Mouse (Mus musculus) layer of hippocampus, adult 11-12 months (tissue): Measurements from ENCODE around the gene B4galnt3.
A peak's percentile ranks its signal among the peaks of the same experiment; 100 is the strongest.

Source experiments
- DNase-seq: peaks from one replicate; pipeline ENCODE4 v3.0.0; 2022; ENCODE audit warnings: low spot score

B4galnt3 gene

GRCm38 (mm10) chr6:120219281-120219680 lies 75.1 kb downstream of the B4galnt3 start:
- no peak for DNase-seq

GRCm38 (mm10) chr6:120216702-120217101 lies 77.7 kb downstream of the B4galnt3 start:
- no peak for DNase-seq

- no peak for DNase-seq
Observed at GRCm38 (mm10) chr6:120211536-120211935, 82.8 kb downstream of the B4galnt3 start.

- DNase-seq: no peak
Observed at GRCm38 (mm10) chr6:120206586-120206985, 87.8 kb downstream of the B4galnt3 start.

GRCm38 (mm10) chr6:120202406-120202805 lies 92.0 kb downstream of the B4galnt3 start:
- DNase-seq: no peak

GRCm38 (mm10) chr6:120201956-120202355 lies 92.4 kb downstream of the B4galnt3 start:
- DNase-seq: no peak

- no peak for DNase-seq
Observed at GRCm38 (mm10) chr6:120199638-120200394, 94.5 kb downstream of the B4galnt3 start.

GRCm38 (mm10) chr6:120197964-120198363 lies 96.4 kb downstream of the B4galnt3 start:
- peak; percentile 65 for DNase-seq

- peak; percentile 49 for DNase-seq
Observed at GRCm38 (mm10) chr6:120196837-120197236, 97.5 kb downstream of the B4galnt3 start.

- DNase-seq: no peak
Observed at GRCm38 (mm10) chr6:120194963-120195362, 99.4 kb downstream of the B4galnt3 start.

GRCm38 (mm10) chr6:120194305-120194704 lies 100.1 kb downstream of the B4galnt3 start:
- DNase-seq: no peak

- no peak for DNase-seq
Observed at GRCm38 (mm10) chr6:120193793-120194192, 100.6 kb downstream of the B4galnt3 start.

GRCm38 (mm10) chr6:120193174-120193573 lies 101.2 kb downstream of the B4galnt3 start:
- peak; percentile 88 for DNase-seq

- peak; percentile 47 for DNase-seq
Observed at GRCm38 (mm10) chr6:120192211-120192870, 102.0 kb downstream of the B4galnt3 start.

GRCm38 (mm10) chr6:120191396-120192170 lies 102.8 kb downstream of the B4galnt3 start:
- no peak for DNase-seq

- DNase-seq: no peak
Observed at GRCm38 (mm10) chr6:120190912-120191311, 103.4 kb downstream of the B4galnt3 start.

GRCm38 (mm10) chr6:120190365-120190764 lies 104.0 kb downstream of the B4galnt3 start:
- DNase-seq: no peak

GRCm38 (mm10) chr6:120189287-120189686 lies 105.1 kb downstream of the B4galnt3 start:
- DNase-seq: no peak

- DNase-seq: no peak
Observed at GRCm38 (mm10) chr6:120188376-120189235, 105.8 kb downstream of the B4galnt3 start.

- peak; percentile 31 for DNase-seq
Observed at GRCm38 (mm10) chr6:120187587-120188176, 106.7 kb downstream of the B4galnt3 start.

GRCm38 (mm10) chr6:120186594-120186993 lies 107.8 kb downstream of the B4galnt3 start:
- DNase-seq: no peak
